Mouse (Mus musculus) left cerebral cortex, postnatal 36 days (tissue): ENCODE measurements around the gene Magel2. TPM values are rescaled to one million over a fixed set of nuclear protein-coding genes. Genes with fewer than 3 reads are reported as not detected.
A peak's percentile ranks its signal among the peaks of the same experiment; 100 is the strongest.

Experiments used
- DNase-seq, 2 experiments: peaks; one replicate each; pipeline ENCODE4 v3.0.0; 2021 to 2022; ENCODE audit warnings: low spot score in 2 of 2, mixed read lengths in 1 of 2
- intact Hi-C: fragments of 180-260 bp; cut with DNase I; formaldehyde crosslinking; loops from one replicate; pipeline ENCODE4 v1.15.1; 2025
- total RNA-seq, 2 experiments: library from RNA; stranded (reverse); gene quantifications; 2 replicates each; pipeline ENCODE4 v1.2.3; 2021

Magel2 gene
- total RNA-seq, 2 experiments from 2014 or later: 0.91 to 1.7 TPM

- DNase-seq: peak; percentile 27 to 30
- intact Hi-C loops: no loop called here
Measured at GRCm38 (mm10) chr7:62419493-62420360, 42.9 kb downstream of the Magel2 start, which contains the start of gene Mkrn3. Gene Mkrn3 (minus strand): TSS chr7:62420139.

- intact Hi-C loops: no loop called here
- DNase-seq: no peak
Measured at GRCm38 (mm10) chr7:62420566-62420965, 43.8 kb downstream of the Magel2 start.

DNA sequence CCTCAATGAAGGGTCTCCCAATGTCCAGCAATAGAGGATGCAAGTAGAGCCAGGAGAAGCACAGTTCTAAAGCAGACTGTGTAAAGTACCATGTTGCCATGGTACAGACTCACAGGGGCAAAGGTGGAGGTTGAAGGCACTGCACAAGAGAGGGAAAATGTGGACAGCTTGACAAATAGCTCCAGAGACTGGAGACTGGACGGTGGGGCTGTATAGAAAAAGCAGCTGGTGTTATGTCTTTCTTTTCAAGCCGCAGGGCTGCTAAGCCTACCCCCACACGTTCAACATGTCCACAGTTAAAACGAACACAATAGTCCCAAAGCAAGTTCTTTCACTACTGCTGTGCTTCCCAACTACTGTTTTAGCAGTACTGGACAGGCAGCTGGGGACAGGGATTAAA, 46.4 kb downstream of the Magel2 start:
- DNase-seq: no peak
- intact Hi-C loops: no loop called here

DNA sequence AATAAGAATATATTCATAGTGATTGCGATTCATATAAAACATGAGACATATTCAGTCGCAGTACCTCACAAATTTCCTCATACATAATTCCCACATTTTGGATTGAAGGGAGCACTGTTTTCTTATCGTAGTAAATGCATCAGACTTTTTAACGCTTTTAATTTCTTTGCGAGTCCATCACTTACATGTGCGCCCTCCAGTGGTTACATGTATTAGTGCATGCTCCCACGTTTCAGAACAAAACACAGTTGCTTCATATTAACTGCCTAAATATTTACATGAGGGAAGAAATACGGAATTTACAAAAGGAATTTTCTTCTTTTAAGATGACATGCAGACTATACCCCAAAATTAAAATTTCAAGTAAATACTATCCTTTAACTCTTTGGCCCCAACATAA, 51.5 kb downstream of the Magel2 start:
- no peak for DNase-seq
- intact Hi-C loops: loop anchor here (5.0 kb wide), 1 partner anchor 36 kb away; no protein-coding TSS in a partner anchor

Other genes with a start within 250 kb of the Magel2 start
- 100 to 1,000 TPM; 120 to 126 TPM for gene Ndn, start 30.4 kb upstream of the Magel2 start, total RNA-seq
- gene Mkrn3, start 43.1 kb downstream of the Magel2 start, total RNA-seq: 1 to 10 TPM in 1 of 2 experiments, under 1 TPM in 1; 1.00 to 1.4 TPM
- gene Peg12, start 87.5 kb downstream of the Magel2 start, total RNA-seq: under 1 TPM; 0.39 TPM